Mouse (Mus musculus) brain, embryonic 14.5 days (tissue): ENCODE results near the gene Cfap45. TPM values are rescaled to one million over a fixed set of nuclear protein-coding genes. Genes with fewer than 3 reads are reported as not detected.

Source experiments
- DNase-seq: peaks from one replicate; pipeline ENCODE4 v3.0.0-alpha.2; 2011; ENCODE audit warnings: low read depth
- CTCF ChIP-seq: fragments of 200-500 bp; IDR thresholded peaks from 2 replicates; pipeline ENCODE4 v1.5.1; 2012; ENCODE audit warnings: inconsistent platforms, mild to moderate bottlenecking, moderate library complexity, borderline replicate concordance; ENCODE audit not compliant: insufficient read depth, insufficient read length; ENCODE audit errors: extremely low read depth
- POLR2A ChIP-seq: fragments of 200-500 bp; IDR thresholded peaks from 2 replicates; pipeline ENCODE4 v1.6.1; 2012; ENCODE audit warnings: mild to moderate bottlenecking, inconsistent platforms, borderline replicate concordance; ENCODE audit not compliant: poor library complexity, insufficient read depth, insufficient read length, severe bottlenecking; ENCODE audit errors: extremely low read depth
- polyA plus RNA-seq: library from polyadenylated mRNA; depleted of rRNA; stranded (reverse); fragments of >200 nt; gene quantifications from 2 replicates; pipeline ENCODE4 v1.2.3, GENCODE M21; 2012; rRNA removed

Gene Cfap45
- 1.8 and 2.8 TPM in 2 replicates for polyA plus RNA-seq

DNA sequence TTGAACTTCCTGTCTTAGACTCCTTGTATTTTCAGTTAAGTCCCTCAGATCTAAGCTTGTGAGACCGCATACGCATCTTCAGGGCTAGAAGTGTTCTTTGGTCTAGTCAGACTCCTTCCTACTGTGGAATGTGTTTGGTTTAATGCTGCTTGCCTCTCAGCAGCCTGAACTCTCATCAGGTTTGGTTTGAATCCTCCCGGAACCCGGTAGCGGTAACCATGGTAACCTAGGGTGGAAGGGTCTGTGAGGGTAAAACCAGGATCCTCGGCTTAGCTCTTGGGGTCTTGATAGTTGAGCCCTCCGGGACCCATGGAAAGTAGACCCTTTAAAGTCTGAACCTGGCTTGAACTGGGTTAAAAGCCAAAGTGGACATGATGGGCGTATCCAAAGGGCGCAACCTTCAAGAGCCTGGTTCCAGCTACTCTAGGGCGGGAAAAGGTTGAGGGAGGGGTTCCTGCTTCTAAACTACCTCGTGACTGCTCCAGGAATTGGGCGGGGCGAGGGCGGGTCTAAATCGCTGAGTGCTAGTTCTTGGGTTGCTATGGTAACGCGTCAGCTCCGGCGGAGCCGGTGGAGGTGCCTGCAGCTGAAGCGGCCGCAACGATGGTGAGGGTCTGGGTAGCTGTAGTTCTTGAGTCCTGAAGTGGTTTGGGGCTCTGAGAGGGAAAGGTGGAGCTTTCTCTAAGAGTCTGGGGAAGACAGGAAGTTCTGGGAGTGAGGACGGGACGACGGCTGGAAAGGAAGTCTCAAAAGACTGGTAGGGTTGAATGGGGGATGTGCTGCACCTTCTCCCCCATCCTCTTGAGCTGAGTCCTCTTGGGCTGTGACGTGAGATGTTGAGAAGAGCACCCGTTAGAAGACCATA is at the start of gene Cfap45:
Cfap45 (plus strand) TSS at position 226 of the 865 bp plus-strand sequence.
- no peak for TF ChIP-seq POLR2A
- no peak for TF ChIP-seq CTCF
- DNase-seq: peak; percentile 96

DNA sequence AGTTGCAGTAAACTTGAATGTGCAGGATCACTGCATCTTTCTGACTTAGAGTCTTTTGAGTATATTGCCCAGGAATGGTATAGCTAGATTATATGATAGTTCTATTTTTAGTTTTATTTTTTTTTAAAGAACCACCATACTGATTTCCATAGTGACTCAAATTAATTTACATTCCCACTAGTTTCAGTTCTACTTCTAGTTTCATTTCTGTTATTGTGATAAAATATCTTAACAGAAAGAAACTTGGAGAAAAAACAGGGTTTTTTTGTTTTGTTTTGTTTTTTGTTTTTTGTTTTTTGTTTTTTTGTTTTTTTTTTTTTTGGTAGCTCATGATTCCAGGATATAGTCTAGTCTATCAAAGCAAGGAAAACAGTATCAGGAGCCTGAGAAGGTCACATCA is 47.7 kb upstream of the Cfap45 start:
- no peak for DNase-seq
- TF ChIP-seq POLR2A (no peak), CTCF (no peak)

DNA sequence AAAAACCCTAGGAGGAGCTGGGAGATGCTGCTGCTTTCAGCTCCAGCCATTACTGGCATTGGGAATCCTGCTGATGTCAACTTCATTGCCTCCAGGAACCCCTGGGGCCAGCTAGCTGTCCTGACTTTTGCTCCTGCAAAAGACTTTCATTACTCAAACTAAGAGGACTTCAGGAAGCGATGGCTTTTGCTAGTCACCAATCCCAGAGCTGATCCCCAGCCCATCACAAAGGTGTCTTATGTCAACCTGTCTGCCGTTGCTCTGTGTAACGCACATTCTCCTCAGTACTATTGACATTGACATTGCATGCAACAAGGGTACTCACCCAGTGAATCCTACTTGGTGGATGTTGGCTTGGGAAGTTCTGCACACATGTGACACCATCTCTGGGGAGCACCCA is 46.4 kb upstream of the Cfap45 start:
- no peak for DNase-seq
- TF ChIP-seq POLR2A: no peak
- TF ChIP-seq CTCF: no peak

GRCm38 (mm10) chr1:172475054-172475741 is 45.4 kb upstream of the Cfap45 start, which contains the start of gene Slamf9:
Gene Slamf9 (plus strand): TSS chr1:172475358.
- no peak for DNase-seq
- TF ChIP-seq POLR2A (no peak), CTCF (no peak)

- no peak for TF ChIP-seq CTCF
- no peak for TF ChIP-seq POLR2A
- DNase-seq: no peak
Observed at GRCm38 (mm10) chr1:172478020-172478419, 42.6 kb upstream of the Cfap45 start.

GRCm38 (mm10) chr1:172480376-172480775 is 40.2 kb upstream of the Cfap45 start:
- DNase-seq: no peak
- TF ChIP-seq CTCF (no peak), POLR2A (no peak)

DNA sequence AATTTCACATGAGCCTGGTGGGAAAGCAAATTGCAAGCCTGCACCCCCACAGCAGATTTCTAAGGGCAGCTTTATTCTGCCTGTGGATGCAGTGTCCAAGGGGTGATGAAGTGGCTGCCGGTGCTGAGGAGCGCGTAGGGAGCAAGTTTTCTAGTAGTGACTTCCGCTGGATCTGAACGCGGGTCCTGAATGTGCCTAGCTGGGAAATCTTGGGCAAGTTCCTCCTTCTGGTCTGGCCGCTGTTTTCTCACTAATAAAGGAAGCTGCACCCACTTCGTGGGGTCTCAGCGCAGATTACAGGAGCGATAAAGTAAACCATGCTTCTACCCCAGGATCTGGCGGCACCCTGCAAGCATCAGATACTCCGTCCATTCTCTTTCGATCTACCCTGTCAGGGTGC is 39.5 kb upstream of the Cfap45 start:
- no peak for DNase-seq
- TF ChIP-seq POLR2A: no peak
- TF ChIP-seq CTCF: no peak

DNA sequence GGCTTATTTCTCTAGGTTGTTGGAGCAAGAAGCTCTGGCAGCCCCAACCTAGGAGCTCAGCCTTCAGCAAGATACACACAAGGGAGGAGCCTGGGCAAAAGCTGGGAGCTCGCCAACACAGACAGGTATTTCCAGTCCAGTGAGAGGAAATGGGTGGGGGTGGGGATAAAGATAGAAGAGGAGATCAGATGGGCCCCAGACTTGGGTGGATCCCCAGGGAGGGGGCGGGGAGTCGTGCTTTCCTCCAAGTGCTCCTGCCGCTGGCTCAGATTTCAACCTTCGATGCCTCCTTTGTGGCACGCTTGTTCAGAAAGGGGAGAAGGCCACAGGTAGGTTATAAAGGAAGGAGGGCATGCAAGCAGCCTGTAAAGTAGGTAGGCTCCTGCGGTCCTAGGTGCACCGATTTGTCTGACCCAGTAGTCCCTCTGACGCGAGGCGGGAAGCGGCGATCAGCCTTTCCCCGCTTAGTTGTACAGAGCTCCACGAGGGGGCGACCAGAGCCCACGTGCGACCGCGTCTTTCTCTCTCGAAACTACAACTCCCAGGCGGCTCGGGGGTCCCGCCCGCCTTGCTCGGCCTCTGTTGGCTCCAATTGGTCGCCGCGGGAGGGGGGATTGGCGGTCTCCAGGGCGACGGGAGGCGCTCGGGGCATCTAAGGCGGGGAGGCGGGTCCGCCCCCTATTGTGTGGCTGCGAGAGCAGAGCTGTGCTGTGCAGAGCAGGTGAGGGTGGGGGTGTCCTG is 38.9 kb upstream of the Cfap45 start, which contains the start of gene Igsf9:
Igsf9 (plus strand) TSS at position 249 of the 741 bp plus-strand sequence.
- DNase-seq: peak; percentile 99
- peak; percentile 64 for TF ChIP-seq CTCF
- TF ChIP-seq POLR2A: peak; percentile 42; the same call in 1 of the 2 replicates

DNA sequence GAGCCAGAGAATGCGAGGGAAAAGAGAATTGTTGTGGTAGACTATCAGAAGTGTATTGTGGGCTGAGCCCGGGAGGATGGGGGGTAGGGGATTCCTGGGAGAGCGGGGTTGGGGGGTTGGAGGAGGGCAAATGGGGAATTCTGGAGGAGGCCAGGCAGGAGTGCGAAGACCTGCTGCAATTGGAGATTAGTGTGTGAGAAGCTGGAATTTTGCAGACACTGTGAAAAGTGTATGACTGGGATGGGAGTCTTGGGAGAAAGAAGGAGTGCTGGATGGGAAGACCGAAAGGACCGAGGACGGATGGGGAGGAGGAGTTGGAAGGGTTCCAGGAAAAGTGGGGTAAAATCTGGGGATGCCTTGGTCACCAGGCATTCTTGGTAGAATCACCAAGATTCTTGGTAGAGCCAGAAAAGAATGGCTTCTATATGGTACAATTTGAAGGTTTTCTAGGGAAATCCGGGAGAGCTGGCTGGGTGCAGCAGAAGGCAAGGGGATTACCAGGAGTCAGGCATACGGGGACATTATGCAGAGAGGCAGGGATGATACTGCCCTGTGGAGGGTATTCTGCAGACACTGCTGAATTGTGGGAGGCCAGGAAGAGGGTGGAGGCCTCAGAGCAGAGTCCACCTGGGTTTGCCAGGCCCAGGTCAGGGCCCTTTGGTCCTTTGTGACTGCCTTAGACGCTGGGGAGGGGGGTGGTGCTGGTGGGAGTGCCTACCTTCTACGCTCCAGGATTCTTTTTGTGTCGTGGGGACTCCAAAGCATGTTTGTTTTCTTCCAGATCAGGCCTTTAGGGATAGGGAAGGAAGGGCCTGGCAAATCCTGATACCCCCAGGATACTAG is 37.9 kb upstream of the Cfap45 start:
- TF ChIP-seq CTCF: no peak
- TF ChIP-seq POLR2A: no peak
- DNase-seq: peak; percentile 56

DNA sequence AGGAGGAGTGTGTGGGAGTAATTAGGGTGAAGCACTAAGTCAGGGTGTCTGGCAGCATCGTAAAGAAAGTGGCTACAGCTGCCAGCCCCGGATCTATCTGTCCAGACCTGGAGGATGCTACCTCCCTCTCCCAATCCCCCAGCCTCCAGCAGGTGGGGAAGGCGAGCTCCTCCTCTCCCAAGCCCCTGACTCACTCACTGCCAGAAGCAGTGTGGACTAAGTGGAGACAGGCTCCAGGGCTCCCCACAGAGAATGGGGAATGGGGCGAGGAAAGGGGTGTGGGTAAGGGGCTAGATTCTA is 37.3 kb upstream of the Cfap45 start:
- TF ChIP-seq CTCF (peak; percentile 29; the same call in 1 of the 2 replicates), POLR2A (no peak)
- peak; percentile 63 for DNase-seq

DNA sequence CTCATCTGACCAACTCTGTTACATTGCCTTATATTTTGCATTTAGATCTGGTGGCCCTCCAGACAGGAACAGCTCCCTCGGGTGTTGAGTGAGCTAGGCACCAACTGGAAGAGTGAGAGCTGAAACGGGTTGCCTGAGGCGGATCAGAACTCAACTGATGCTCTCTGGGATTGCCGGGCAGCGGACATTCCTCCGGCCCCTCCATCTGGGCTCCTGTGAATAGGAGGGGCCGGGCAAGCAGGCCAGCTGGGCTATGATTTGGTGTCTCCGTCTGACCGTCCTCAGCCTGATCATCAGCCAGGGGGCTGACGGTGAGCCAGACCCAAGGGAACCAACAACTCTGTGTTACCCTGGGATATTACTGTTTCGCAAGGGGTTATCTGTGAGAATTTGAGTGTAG is 36.4 kb upstream of the Cfap45 start:
- DNase-seq: peak; percentile 36
- TF ChIP-seq CTCF (no peak), POLR2A (no peak)

- TF ChIP-seq CTCF (no peak), POLR2A (no peak)
- DNase-seq: no peak
Observed at GRCm38 (mm10) chr1:172484671-172485070, 35.9 kb upstream of the Cfap45 start.
